Mouse (Mus musculus): ENCODE data around the gene Plcl2. TPM values are rescaled to one million over a fixed set of nuclear protein-coding genes. Genes with fewer than 3 reads are reported as not detected.
"Not testable (repeated sequence)": the region's sequence is repeated elsewhere in the genome, so short reads cannot be mapped to it uniquely, and the experiment has no call there.

Gene Plcl2
- polyA plus RNA-seq, 1 experiment from 2014 or later = 3.6 TPM

DNA sequence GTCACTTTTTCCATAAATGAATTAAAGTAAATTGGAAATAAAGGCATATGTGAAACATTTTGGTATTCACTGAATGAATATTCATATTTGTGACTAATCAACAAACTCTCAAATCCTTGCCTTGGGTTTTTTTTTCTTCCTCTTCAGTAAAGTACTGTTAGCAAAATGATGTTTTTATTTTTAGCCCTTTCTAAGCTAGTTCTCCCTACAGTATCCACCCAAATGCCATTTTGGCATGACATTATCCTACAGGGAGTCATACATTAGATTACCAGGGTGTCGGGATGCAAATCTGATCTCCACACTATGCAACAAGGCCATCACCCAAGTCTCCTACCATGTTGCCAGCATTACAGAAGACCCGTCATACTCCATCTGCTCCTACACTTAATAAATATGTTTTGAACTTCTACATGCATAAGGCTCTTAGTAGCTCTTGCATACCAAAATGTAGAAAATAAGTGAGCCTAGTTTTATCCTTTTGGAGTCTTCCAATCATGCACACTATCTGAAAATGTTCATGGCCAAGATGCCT is 131.9 kb downstream of the Plcl2 start:
- H3K4me2 ChIP-seq = no peak overlapping the region
- no peaks in the 10 kb centered on the region for H3K27me3 ChIP-seq
- H3K4me1 ChIP-seq = peaks cover 2% of the 10 kb centered on the region; the same call in 1 of the 2 replicates
- H3K9me3 ChIP-seq (replicated peaks) = no peaks in the 10 kb centered on the region
- no peak overlapping the region for H3K27ac ChIP-seq
- no peak for ATAC-seq (replicated peaks; ENCODE audit: low FRiP score)
- WGBS = 92% methylated on average over 2 of the region's 2 CpGs
- H3K9ac ChIP-seq = no peak overlapping the region
- no peaks in the 10 kb centered on the region for H3K36me3 ChIP-seq
- no peak overlapping the region for H3K4me3 ChIP-seq (replicated peaks)

- Histone ChIP-seq H3K4me1 (peaks cover 2% of the 10 kb centered on the region; the same call in 1 of the 2 replicates), H3K27me3 (no peaks in the 10 kb centered on the region), H3K27ac (no peak overlapping the region), H3K4me3 (replicated peaks) (no peak overlapping the region), H3K4me2 (no peak overlapping the region), H3K36me3 (no peaks in the 10 kb centered on the region), H3K9me3 (replicated peaks) (no peaks in the 10 kb centered on the region), H3K9ac (no peak overlapping the region)
- WGBS = 87% methylated on average over 1 of the region's 1 CpGs
- no peak for ATAC-seq (replicated peaks; ENCODE audit: low FRiP score)
Measured at GRCm38 (mm10) chr17:50641879-50642278, 132.7 kb downstream of the Plcl2 start.

DNA sequence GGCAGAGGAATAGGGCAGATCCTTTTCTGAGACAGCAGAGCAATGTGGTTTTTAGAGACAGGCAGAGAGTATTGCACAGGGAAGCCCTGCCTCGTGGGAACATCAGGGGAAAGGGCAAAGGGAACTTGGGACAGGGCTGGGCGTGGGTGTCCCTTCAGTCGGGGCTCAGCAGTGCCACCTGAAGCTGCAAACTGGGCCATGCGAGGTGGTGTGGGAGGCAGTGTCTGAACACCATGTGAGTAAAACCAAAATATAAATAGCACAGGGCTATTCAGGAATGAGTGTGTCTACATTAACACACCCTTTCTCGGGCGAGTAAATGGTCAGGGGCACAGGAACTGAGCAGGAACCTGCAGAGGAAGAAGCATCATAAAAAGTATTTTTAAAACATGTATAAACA is 134.2 kb downstream of the Plcl2 start:
- Histone ChIP-seq H3K9me3 (replicated peaks) (0 out of 2 replicates have a peak, but pooled peaks cover 2% of the 10 kb centered on the region), H3K4me1 (peaks cover 2% of the 10 kb centered on the region; the same call in 1 of the 2 replicates), H3K9ac (no peak overlapping the region), H3K27ac (no peak overlapping the region), H3K4me3 (replicated peaks) (no peak overlapping the region), H3K36me3 (peaks cover 3% of the 10 kb centered on the region; the same call in 1 of the 2 replicates), H3K27me3 (no peaks in the 10 kb centered on the region), H3K4me2 (no peak overlapping the region)
- WGBS = 61% methylated on average over 6 of the region's 6 CpGs
- no peak for ATAC-seq (replicated peaks; ENCODE audit: low FRiP score)

GRCm38 (mm10) chr17:50643989-50644388 is 134.8 kb downstream of the Plcl2 start:
- 0 out of 2 replicates have a peak, but pooled peaks cover 2% of the 10 kb centered on the region for H3K9me3 ChIP-seq (replicated peaks)

DNA sequence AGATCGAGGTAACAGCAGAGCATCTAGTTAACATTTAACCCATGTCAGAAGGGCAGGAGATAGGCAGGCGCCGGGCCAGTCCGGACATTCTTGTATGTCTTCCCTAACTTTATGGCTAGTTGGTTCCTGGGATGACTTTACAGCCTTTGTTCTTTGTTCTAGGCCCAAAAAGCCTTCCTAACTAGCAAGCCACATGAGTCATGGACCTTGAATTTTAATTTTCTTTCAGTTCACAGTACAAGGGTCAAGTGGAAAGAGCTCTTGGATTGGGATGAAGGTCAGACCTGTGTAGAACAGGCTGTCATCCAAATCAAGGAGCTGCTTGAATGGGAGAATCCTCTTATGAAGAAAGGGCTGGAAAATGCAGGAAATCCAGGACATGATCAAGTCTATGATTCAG is 138.9 kb downstream of the Plcl2 start:
- not testable (repeated sequence) for H3K4me2 ChIP-seq; H3K27me3 ChIP-seq; H3K36me3 ChIP-seq; H3K9me3 ChIP-seq (replicated peaks); H3K9ac ChIP-seq; H3K4me3 ChIP-seq (replicated peaks); H3K27ac ChIP-seq; ATAC-seq (replicated peaks; ENCODE audit: low FRiP score); H3K4me1 ChIP-seq
- WGBS = 96% methylated on average over 4 of the region's 4 CpGs

More at GRCm38 (mm10) chr17:50643989-50644388, 134.8 kb downstream of the Plcl2 start:
- ATAC-seq (replicated peaks; ENCODE audit: low FRiP score) = no peak
- H3K36me3 ChIP-seq = peaks cover 3% of the 10 kb centered on the region; the same call in 1 of the 2 replicates
- H3K4me3 ChIP-seq (replicated peaks) = no peak overlapping the region
- WGBS = 47% methylated on average over 6 of the region's 6 CpGs
- no peak overlapping the region for H3K27ac ChIP-seq
- H3K4me2 ChIP-seq = no peak overlapping the region
- no peaks in the 10 kb centered on the region for H3K27me3 ChIP-seq
- H3K9ac ChIP-seq = no peak overlapping the region
- H3K4me1 ChIP-seq = peaks cover 2% of the 10 kb centered on the region; the same call in 1 of the 2 replicates

- 0 out of 2 replicates have a peak, but pooled peaks cover 2% of the 10 kb centered on the region for H3K9me3 ChIP-seq (replicated peaks)
- no peaks in the 10 kb centered on the region for H3K4me1 ChIP-seq
- H3K4me3 ChIP-seq (replicated peaks) = no peak overlapping the region
- WGBS = 96% methylated on average over 6 of the region's 6 CpGs
- H3K36me3 ChIP-seq = peaks cover 3% of the 10 kb centered on the region; the same call in 1 of the 2 replicates
- no peak overlapping the region for H3K4me2 ChIP-seq
- H3K27me3 ChIP-seq = no peaks in the 10 kb centered on the region
- H3K9ac ChIP-seq = no peak overlapping the region
- no peak for ATAC-seq (replicated peaks; ENCODE audit: low FRiP score)
- H3K27ac ChIP-seq = no peak overlapping the region
Measured at GRCm38 (mm10) chr17:50648757-50649419, 139.7 kb downstream of the Plcl2 start.

DNA sequence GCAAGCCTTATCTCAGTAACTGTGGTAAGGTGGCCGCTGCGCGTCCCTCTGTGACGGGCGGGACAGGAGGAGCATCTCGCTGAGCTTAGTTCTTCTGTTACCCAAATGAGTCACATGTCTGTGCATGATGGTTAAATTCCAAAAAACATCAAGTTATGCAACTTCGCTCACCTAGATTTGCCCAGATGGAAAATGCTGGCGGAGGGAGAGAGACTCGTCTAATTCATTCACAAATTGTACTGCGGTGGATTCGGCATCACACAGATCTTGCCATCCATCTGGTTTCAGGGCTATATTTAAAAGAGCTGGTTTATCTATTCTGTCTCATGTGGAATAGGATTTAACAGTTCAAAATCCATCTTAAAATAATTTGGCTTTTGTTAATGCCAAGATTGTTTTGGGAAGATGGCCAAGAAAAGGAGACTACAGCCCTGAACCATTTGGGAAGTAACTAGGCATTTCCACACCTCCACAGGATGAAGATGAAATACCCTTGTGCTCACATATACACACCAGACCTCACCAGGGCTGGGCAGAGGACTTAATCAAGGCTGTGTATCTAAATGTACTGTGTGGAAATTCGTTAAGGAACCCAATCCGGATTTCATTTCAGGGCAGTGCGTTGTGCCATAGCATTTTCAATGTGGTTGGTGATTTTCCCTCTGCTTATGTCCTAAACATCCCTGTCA is 141.5 kb downstream of the Plcl2 start:
- Histone ChIP-seq H3K4me2 (no peak overlapping the region), H3K27me3 (no peaks in the 10 kb centered on the region), H3K27ac (no peak overlapping the region), H3K4me3 (replicated peaks) (no peak overlapping the region), H3K4me1 (no peaks in the 10 kb centered on the region), H3K9ac (no peak overlapping the region), H3K9me3 (replicated peaks) (0 out of 2 replicates have a peak, but pooled peaks cover 2% of the 10 kb centered on the region), H3K36me3 (peaks cover 3% of the 10 kb centered on the region; the same call in 1 of the 2 replicates)
- no peak for ATAC-seq (replicated peaks; ENCODE audit: low FRiP score)
- WGBS = 97% methylated on average over 14 of the region's 14 CpGs

- H3K27me3 ChIP-seq = no peaks in the 10 kb centered on the region
- ATAC-seq (replicated peaks; ENCODE audit: low FRiP score) = no peak
- 70% methylated on average over 5 of the region's 5 CpGs for WGBS
- H3K36me3 ChIP-seq = no peaks in the 10 kb centered on the region
- H3K9ac ChIP-seq = no peak overlapping the region
- no peak overlapping the region for H3K4me2 ChIP-seq
- no peak overlapping the region for H3K4me3 ChIP-seq (replicated peaks)
- no peaks in the 10 kb centered on the region for H3K9me3 ChIP-seq (replicated peaks)
- no peak overlapping the region for H3K27ac ChIP-seq
- no peaks in the 10 kb centered on the region for H3K4me1 ChIP-seq
Measured at GRCm38 (mm10) chr17:50654741-50655415, 145.7 kb downstream of the Plcl2 start.

DNA sequence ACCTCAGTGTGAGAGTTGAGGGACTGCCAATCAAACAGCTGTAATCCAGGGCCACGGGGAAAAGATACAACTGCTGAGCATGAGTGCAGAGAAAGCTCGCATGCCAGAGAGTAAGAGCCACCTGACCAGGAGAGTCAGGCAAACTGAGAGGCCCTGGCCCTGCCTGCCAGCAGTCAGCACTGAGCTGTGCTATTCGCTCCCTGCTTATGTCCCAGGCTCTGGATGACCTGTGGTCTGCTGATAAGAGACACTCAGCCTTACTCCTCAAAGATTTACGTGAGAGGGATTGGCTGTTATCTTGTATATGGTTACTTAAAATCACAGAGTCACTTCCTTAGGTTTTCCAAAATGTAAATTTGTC is 146.2 kb downstream of the Plcl2 start:
- Histone ChIP-seq H3K9me3 (replicated peaks) (0 out of 2 replicates have a peak, but pooled peaks cover 3% of the 10 kb centered on the region), H3K9ac (no peak overlapping the region), H3K4me3 (replicated peaks) (no peak overlapping the region), H3K27me3 (no peaks in the 10 kb centered on the region), H3K36me3 (no peaks in the 10 kb centered on the region), H3K4me1 (no peaks in the 10 kb centered on the region), H3K27ac (no peak overlapping the region), H3K4me2 (no peak overlapping the region)
- ATAC-seq (replicated peaks; ENCODE audit: low FRiP score) = no peak
- WGBS = 67% methylated on average over 4 of the region's 4 CpGs

GRCm38 (mm10) chr17:50657321-50657720 is 148.1 kb downstream of the Plcl2 start:
- H3K36me3 ChIP-seq = no peaks in the 10 kb centered on the region
- H3K9me3 ChIP-seq (replicated peaks) = 0 out of 2 replicates have a peak, but pooled peaks cover 3% of the 10 kb centered on the region

DNA sequence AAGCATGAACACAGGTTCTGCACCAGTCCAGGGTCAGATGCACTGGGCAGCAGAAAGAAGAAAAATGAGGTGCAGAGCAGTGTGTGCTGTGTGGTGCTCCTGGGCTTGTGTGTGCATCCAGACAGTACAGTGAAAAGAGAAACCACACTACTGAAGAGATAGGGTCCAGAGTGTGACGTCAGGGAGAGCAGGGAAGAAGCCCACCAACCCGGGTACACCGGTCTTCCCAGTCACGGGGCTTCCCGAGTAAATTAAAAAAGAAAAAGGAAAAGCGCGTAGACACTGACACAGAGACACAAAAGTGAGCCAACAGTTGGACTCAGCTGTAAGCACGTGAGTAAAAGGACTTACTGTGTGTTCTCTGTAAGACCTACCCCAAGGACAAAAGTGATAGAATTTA is 149.7 kb downstream of the Plcl2 start:
- Histone ChIP-seq H3K9ac (no peak overlapping the region), H3K36me3 (no peaks in the 10 kb centered on the region), H3K4me3 (replicated peaks) (no peak overlapping the region), H3K9me3 (replicated peaks) (0 out of 2 replicates have a peak, but pooled peaks cover 3% of the 10 kb centered on the region), H3K27me3 (no peaks in the 10 kb centered on the region), H3K4me1 (no peaks in the 10 kb centered on the region), H3K4me2 (no peak overlapping the region), H3K27ac (no peak overlapping the region)
- ATAC-seq (replicated peaks; ENCODE audit: low FRiP score) = no peak
- WGBS = 95% methylated on average over 8 of the region's 8 CpGs

More at GRCm38 (mm10) chr17:50657321-50657720, 148.1 kb downstream of the Plcl2 start:
- no peaks in the 10 kb centered on the region for H3K4me1 ChIP-seq
- no peak for ATAC-seq (replicated peaks; ENCODE audit: low FRiP score)
- no peak overlapping the region for H3K27ac ChIP-seq
- H3K27me3 ChIP-seq = no peaks in the 10 kb centered on the region
- no peak overlapping the region for H3K4me2 ChIP-seq
- no peak overlapping the region for H3K9ac ChIP-seq
- H3K4me3 ChIP-seq (replicated peaks) = no peak overlapping the region

- no peak for ATAC-seq (replicated peaks; ENCODE audit: low FRiP score)
- WGBS = 92% methylated on average over 9 of the region's 9 CpGs
- Histone ChIP-seq H3K9ac (no peak overlapping the region), H3K4me2 (no peak overlapping the region), H3K9me3 (replicated peaks) (no peaks in the 10 kb centered on the region; the same call in 1 of the 2 replicates), H3K4me3 (replicated peaks) (no peak overlapping the region), H3K27me3 (no peaks in the 10 kb centered on the region), H3K36me3 (no peaks in the 10 kb centered on the region), H3K27ac (no peak overlapping the region), H3K4me1 (no peaks in the 10 kb centered on the region)
Measured at GRCm38 (mm10) chr17:50667596-50667995, 158.4 kb downstream of the Plcl2 start.

All from kidney, embryonic 15.5 days (tissue).